In genomic region chr8:88539963-88540362, GRCm38 (mm10) we compare ENCODE assay signal across 17 mouse cellular contexts. TPM values are rescaled to one million over a fixed set of nuclear protein-coding genes. Genes with fewer than 3 reads are reported as not detected.
DNase-seq lines count a peak whose midpoint lies in the region; ATAC-seq and TF ChIP-seq lines count a peak whose summit lies in the region.
"Had no signal": no experiment of that assay in that cellular context is flagged by ENCODE, and none has a peak within 500 bp of the region (broad histone marks: within the 10 kb centered on the region; RNA-seq: fewer than 3 reads in every experiment).

No protein-coding gene starts in this region.

- no peak for TF ChIP-seq POLR2A in ES-Bruce4 (IDR thresholded peaks at IDR 0.05; ENCODE audit: insufficient read depth, low read length)

- H3K27ac ChIP-seq in layer of hippocampus, adult 2 months = no peak overlapping the region
- H3K27ac ChIP-seq in midbrain, postnatal 0 days (ENCODE audit: low read depth, low read length) = no peak overlapping the region
- H3K27ac ChIP-seq in midbrain, embryonic 15.5 days = no peak overlapping the region
- no peak overlapping the region for H3K27ac ChIP-seq in ES-Bruce4 (ENCODE audit: insufficient read depth, low read length)
- H3K27ac ChIP-seq: limb, embryonic 12.5 days; neural tube, embryonic 15.5 days had no signal

- TF ChIP-seq EP300 in ES-Bruce4 (IDR thresholded peaks at IDR 0.05; ENCODE audit: insufficient read depth, low read depth, low read length) = no peak

- TF ChIP-seq CTCF in layer of hippocampus, adult 2 months (conservative IDR thresholded peaks at IDR 0.05) = peak; percentile 51
- TF ChIP-seq CTCF in midbrain, postnatal 0 days (IDR thresholded peaks at IDR 0.05) = peak; percentile 40
- TF ChIP-seq CTCF in ES-Bruce4 (IDR thresholded peaks at IDR 0.05; ENCODE audit: low read depth, low read length) = peak; percentile 8

- no peak overlapping the region for H3K9ac ChIP-seq in midbrain, postnatal 0 days (replicated peaks; ENCODE audit: low read length, poor library complexity, severe bottlenecking)
- no peak overlapping the region for H3K9ac ChIP-seq in midbrain, embryonic 15.5 days
- H3K9ac ChIP-seq in ES-Bruce4 (ENCODE audit: low read depth, poor library complexity, severe bottlenecking) = no peak overlapping the region
- H3K9ac ChIP-seq: limb, embryonic 12.5 days; neural tube, embryonic 15.5 days had no signal

- DNase-seq in layer of hippocampus, adult 2 months (ENCODE audit: low spot score in 2 of 2) = no peak
- DNase-seq in layer of hippocampus, adult 18-20 months (ENCODE audit: low spot score in 2 of 2) = no peak
- no peak for DNase-seq in midbrain, postnatal 0 days (ENCODE audit: low spot score)
- DNase-seq in frontal cortex, postnatal 14 days (ENCODE audit: low spot score in 2 of 2) = no peak
- DNase-seq: adrenal gland, postnatal 14 days; cerebellum, postnatal 25 days; heart, postnatal 36 days; kidney, adult 11 months; kidney, postnatal 36 days; right cerebral cortex, adult 18-20 months had no signal

- no peak overlapping the region for H3K4me3 ChIP-seq in layer of hippocampus, adult 2 months
- no peak overlapping the region for H3K4me3 ChIP-seq in midbrain, postnatal 0 days (ENCODE audit: low read depth, low read length)
- H3K4me3 ChIP-seq in midbrain, embryonic 15.5 days = no peak overlapping the region
- H3K4me3 ChIP-seq in ES-Bruce4 (ENCODE audit: low read depth, low read length) = no peak overlapping the region
- H3K4me3 ChIP-seq: limb, embryonic 12.5 days; neural tube, embryonic 15.5 days had no signal

- ATAC-seq in midbrain, postnatal 0 days (ENCODE audit: low FRiP score) = no peak
- ATAC-seq in midbrain, embryonic 15.5 days (replicated peaks) = no peak
- 0 out of 2 replicates have a peak, but pooled peaks have one; percentile 31 for ATAC-seq in granulocyte monocyte progenitor cell, adult 5-6 weeks (replicated peaks; ENCODE audit: poor library complexity, severe bottlenecking)
- no peak for ATAC-seq in frontal cortex, adult (ENCODE audit: low TSS enrichment)

- H3K36me3 ChIP-seq in midbrain, postnatal 0 days (ENCODE audit: insufficient read depth, low read length) = no peaks in the 10 kb centered on the region
- no peaks in the 10 kb centered on the region for H3K36me3 ChIP-seq in midbrain, embryonic 15.5 days (replicated peaks)
- H3K36me3 ChIP-seq in ES-Bruce4 (ENCODE audit: control insufficient read depth, insufficient read depth, low read length, poor library complexity, severe bottlenecking) = no peaks in the 10 kb centered on the region
- H3K36me3 ChIP-seq: neural tube, embryonic 15.5 days had no signal

- no peaks in the 10 kb centered on the region for H3K9me3 ChIP-seq in midbrain, postnatal 0 days (ENCODE audit: low read length)
- H3K9me3 ChIP-seq in midbrain, embryonic 15.5 days = no peaks in the 10 kb centered on the region
- no peaks in the 10 kb centered on the region for H3K9me3 ChIP-seq in ES-Bruce4 (replicated peaks; ENCODE audit: control insufficient read depth, insufficient read depth, low read length, poor library complexity, severe bottlenecking)
- H3K9me3 ChIP-seq: limb, embryonic 12.5 days; neural tube, embryonic 15.5 days had no signal

- H3K27me3 ChIP-seq in midbrain, postnatal 0 days (ENCODE audit: insufficient read depth, low read length) = no peaks in the 10 kb centered on the region
- no peaks in the 10 kb centered on the region for H3K27me3 ChIP-seq in midbrain, embryonic 15.5 days (replicated peaks)
- no peaks in the 10 kb centered on the region for H3K27me3 ChIP-seq in ES-Bruce4 (ENCODE audit: control insufficient read depth, insufficient read depth, low read length, poor library complexity, severe bottlenecking)
- H3K27me3 ChIP-seq: limb, embryonic 12.5 days; neural tube, embryonic 15.5 days had no signal

- no peak overlapping the region for H3K4me2 ChIP-seq in midbrain, postnatal 0 days (ENCODE audit: low read depth, low read length, poor library complexity, severe bottlenecking)
- no peak overlapping the region for H3K4me2 ChIP-seq in midbrain, embryonic 15.5 days
- H3K4me2 ChIP-seq: limb, embryonic 12.5 days; neural tube, embryonic 15.5 days had no signal

- WGBS in midbrain, postnatal 0 days = 85% methylated on average over 4 of the region's 4 CpGs
- WGBS in midbrain, embryonic 15.5 days = 80% methylated on average over 4 of the region's 4 CpGs

- no peaks in the 10 kb centered on the region for H3K4me1 ChIP-seq in midbrain, postnatal 0 days (ENCODE audit: insufficient read depth, low read length)
- H3K4me1 ChIP-seq in midbrain, embryonic 15.5 days = 0 out of 2 replicates have a peak, but pooled peaks cover 2% of the 10 kb centered on the region
- H3K4me1 ChIP-seq in ES-Bruce4 (ENCODE audit: control insufficient read depth, insufficient read depth, low read length) = no peaks in the 10 kb centered on the region

RNA-seq across cellular contexts. Expression of gene Nkd1, which starts 18.8 kb away (rescaled TPM):
- total RNA-seq in layer of hippocampus, adult 2 months (2021) = 10 to 100 TPM in 1 of 2 experiments, 1 to 10 TPM in 1; 8.8 to 10.1 TPM
- total RNA-seq in layer of hippocampus, adult 18-20 months (2021) = 1 to 10 TPM; 8.2 to 9.0 TPM
- 36.9 and 48.9 TPM in 2 replicates for total RNA-seq in midbrain, postnatal 0 days (2014; rRNA removed)
- polyA plus RNA-seq in midbrain, postnatal 0 days (2015; fragmentation: Nextera tagmentation; extraction: Ambion mirVana) = 35.7 and 36.4 TPM in 2 replicates
- polyA plus RNA-seq in midbrain, embryonic 15.5 days (2015; fragmentation: Nextera tagmentation; extraction: Ambion mirVana) = 62.9 and 69.1 TPM in 2 replicates
- 2.1 and 3.2 TPM in 2 replicates for polyA plus RNA-seq in ES-Bruce4 (2011; ENCODE audit: insufficient read depth, insufficient read length, low read depth, missing spikeins)
- total RNA-seq in granulocyte monocyte progenitor cell, adult 5-6 weeks (2014; fragmentation: Nextera tagmentation) = 0.73 TPM in 1 of 2 replicates, not detected in the other
- 0.10 and 0.13 TPM in 2 replicates for total RNA-seq in granulocyte monocyte progenitor cell, adult 5-6 weeks (2017)
- total RNA-seq: MEL had no signal

Comparison
In these comparisons a context has a peak if more than half of its experiments do, and no peak if none do; other contexts are left out.
1. RNA of gene Nkd1, which starts 18.8 kb away (total RNA-seq): 36.9 to 48.9 TPM in midbrain, postnatal 0 days, 8.8 to 10.1 TPM in layer of hippocampus, adult 2 months and 8.2 to 9.0 TPM in layer of hippocampus, adult 18-20 months; 0.10 to 0.73 TPM in granulocyte monocyte progenitor cell, adult 5-6 weeks; every median in the first group is over 4 times any median in the second.
2. Peak in every context shown above with its lines, with median percentiles within 50 percentile points of each other: CTCF ChIP-seq.